Mouse (Mus musculus): ENCODE results near the gene Galm. TPM values are rescaled to one million over a fixed set of nuclear protein-coding genes. Genes with fewer than 3 reads are reported as not detected.
"Not testable (repeated sequence)": the region's sequence is repeated elsewhere in the genome, so short reads cannot be mapped to it uniquely, and the experiment has no call there.

The Galm gene
- total and polyA plus RNA-seq, 2 experiments from 2014 or later, result 9.6 to 19.7 TPM

- Histone ChIP-seq H3K4me3 (ENCODE audit: low read depth, low read length) (no peak overlapping the region), H3K27ac (ENCODE audit: low read depth) (no peak overlapping the region), H3K9ac (replicated peaks; ENCODE audit: low read depth, low read length) (no peak overlapping the region), H3K4me1 (ENCODE audit: control insufficient read depth, insufficient read depth) (no peaks in the 10 kb centered on the region), H3K9me3 (replicated peaks; ENCODE audit: control insufficient read depth, low read length) (no peaks in the 10 kb centered on the region), H3K4me2 (ENCODE audit: low read depth, low read length) (no peak overlapping the region), H3K27me3 (ENCODE audit: control insufficient read depth, insufficient read depth, low read length) (no peaks in the 10 kb centered on the region), H3K36me3 (replicated peaks; ENCODE audit: control insufficient read depth, insufficient read depth, low read length) (no peaks in the 10 kb centered on the region)
- TF ChIP-seq CTCF (IDR thresholded peaks at IDR 0.05; ENCODE audit: low read depth), result no peak
- TF ChIP-seq EP300 (IDR thresholded peaks at IDR 0.05; ENCODE audit: low read depth), result no peak
- no peak for DNase-seq (ENCODE audit: low spot score)
- 76% methylated on average over 4 of the region's 4 CpGs for WGBS
- no peak for ATAC-seq (ENCODE audit: insufficient read depth, low read depth)
These were observed 48.1 kb downstream of the Galm start for GRCm38 (mm10) chr17:80175386-80175739.

DNA sequence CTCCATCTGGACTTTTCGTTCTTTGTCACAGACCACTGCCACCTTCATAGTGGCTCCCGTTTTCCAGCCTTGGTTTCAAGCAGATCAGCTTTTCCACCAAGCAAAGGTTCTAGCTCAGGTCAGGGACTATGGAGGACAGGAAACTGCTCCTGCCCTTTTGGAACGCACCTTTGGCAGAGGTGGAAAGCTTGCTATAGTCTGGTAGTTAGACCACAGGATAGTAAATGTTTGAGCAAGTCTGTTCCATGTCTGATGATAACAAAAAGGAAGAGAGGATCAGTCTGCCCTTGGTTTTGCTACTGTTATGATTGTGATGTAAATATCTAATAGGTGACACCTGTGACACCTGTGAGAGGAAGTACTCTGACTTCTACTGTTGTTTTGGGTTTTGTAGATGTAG is 48.7 kb downstream of the Galm start:
- no peak overlapping the region for H3K4me2 ChIP-seq (ENCODE audit: low read depth, low read length)
- no peaks in the 10 kb centered on the region for H3K9me3 ChIP-seq (replicated peaks; ENCODE audit: control insufficient read depth, low read length)
- H3K27me3 ChIP-seq (ENCODE audit: control insufficient read depth, insufficient read depth, low read length), result no peaks in the 10 kb centered on the region
- DNase-seq (ENCODE audit: low spot score), result no peak
- no peaks in the 10 kb centered on the region for H3K4me1 ChIP-seq (ENCODE audit: control insufficient read depth, insufficient read depth)
- WGBS, result 88% methylated on average over 3 of the region's 3 CpGs
- H3K4me3 ChIP-seq (ENCODE audit: low read depth, low read length), result no peak overlapping the region
- ATAC-seq (ENCODE audit: insufficient read depth, low read depth), result no peak
- no peak for TF ChIP-seq CTCF (IDR thresholded peaks at IDR 0.05; ENCODE audit: low read depth)
- TF ChIP-seq EP300 (IDR thresholded peaks at IDR 0.05; ENCODE audit: low read depth), result no peak
- no peak overlapping the region for H3K9ac ChIP-seq (replicated peaks; ENCODE audit: low read depth, low read length)
- H3K36me3 ChIP-seq (replicated peaks; ENCODE audit: control insufficient read depth, insufficient read depth, low read length), result no peaks in the 10 kb centered on the region
- H3K27ac ChIP-seq (ENCODE audit: low read depth), result no peak overlapping the region

DNA sequence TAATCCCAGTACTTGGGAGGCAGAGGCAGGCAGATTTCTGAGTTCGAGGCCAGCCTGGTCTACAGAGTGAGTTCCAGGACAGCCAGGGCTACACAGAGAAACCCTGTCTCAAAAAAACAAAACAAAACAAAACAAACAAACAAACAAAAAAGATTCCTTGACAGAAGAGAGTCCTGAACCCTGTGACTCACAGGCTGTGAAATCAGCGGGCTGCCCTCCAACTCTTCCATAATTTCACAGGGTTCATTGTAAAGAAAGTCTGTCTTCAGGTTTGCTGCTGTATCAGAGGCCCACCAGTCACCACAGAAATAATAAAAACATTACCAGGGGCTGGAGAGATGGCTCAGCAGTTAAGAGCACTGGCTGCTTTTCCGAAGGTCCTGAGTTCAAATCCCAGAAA is 51.6 kb downstream of the Galm start:
- H3K9me3 ChIP-seq (replicated peaks; ENCODE audit: control insufficient read depth, low read length); H3K27me3 ChIP-seq (ENCODE audit: control insufficient read depth, insufficient read depth, low read length); H3K36me3 ChIP-seq (replicated peaks; ENCODE audit: control insufficient read depth, insufficient read depth, low read length); DNase-seq (ENCODE audit: low spot score); H3K9ac ChIP-seq (replicated peaks; ENCODE audit: low read depth, low read length); ATAC-seq (ENCODE audit: insufficient read depth, low read depth); H3K4me2 ChIP-seq (ENCODE audit: low read depth, low read length); H3K4me1 ChIP-seq (ENCODE audit: control insufficient read depth, insufficient read depth); H3K27ac ChIP-seq (ENCODE audit: low read depth); H3K4me3 ChIP-seq (ENCODE audit: low read depth, low read length): not testable (repeated sequence)
- 93% methylated on average over 3 of the region's 3 CpGs for WGBS

- H3K4me3 ChIP-seq (ENCODE audit: low read depth, low read length), result no peak overlapping the region
- no peaks in the 10 kb centered on the region for H3K9me3 ChIP-seq (replicated peaks; ENCODE audit: control insufficient read depth, low read length)
- WGBS, result 0% methylated on average over 6 of the region's 6 CpGs
- H3K9ac ChIP-seq (replicated peaks; ENCODE audit: low read depth, low read length), result no peak overlapping the region
- no peak overlapping the region for H3K4me2 ChIP-seq (ENCODE audit: low read depth, low read length)
- no peaks in the 10 kb centered on the region for H3K4me1 ChIP-seq (ENCODE audit: control insufficient read depth, insufficient read depth)
- ATAC-seq (ENCODE audit: insufficient read depth, low read depth) (peak; percentile 83), DNase-seq (ENCODE audit: low spot score) (peak; percentile 89)
- H3K36me3 ChIP-seq (replicated peaks; ENCODE audit: control insufficient read depth, insufficient read depth, low read length), result no peaks in the 10 kb centered on the region
- no peak for TF ChIP-seq EP300 (IDR thresholded peaks at IDR 0.05; ENCODE audit: low read depth)
- peak; percentile 98 for TF ChIP-seq CTCF (IDR thresholded peaks at IDR 0.05; ENCODE audit: low read depth)
- no peaks in the 10 kb centered on the region for H3K27me3 ChIP-seq (ENCODE audit: control insufficient read depth, insufficient read depth, low read length)
- H3K27ac ChIP-seq (ENCODE audit: low read depth), result no peak overlapping the region
These were observed 52.7 kb downstream of the Galm start for GRCm38 (mm10) chr17:80179959-80180358.

GRCm38 (mm10) chr17:80180468-80180867 is 53.2 kb downstream of the Galm start:
- H3K27ac ChIP-seq (ENCODE audit: low read depth), result no peak overlapping the region
- no peak overlapping the region for H3K4me2 ChIP-seq (ENCODE audit: low read depth, low read length)
- no peaks in the 10 kb centered on the region for H3K9me3 ChIP-seq (replicated peaks; ENCODE audit: control insufficient read depth, low read length)
- DNase-seq (ENCODE audit: low spot score) (no peak), ATAC-seq (ENCODE audit: insufficient read depth, low read depth) (no peak)
- H3K9ac ChIP-seq (replicated peaks; ENCODE audit: low read depth, low read length), result no peak overlapping the region
- H3K36me3 ChIP-seq (replicated peaks; ENCODE audit: control insufficient read depth, insufficient read depth, low read length), result no peaks in the 10 kb centered on the region
- no peaks in the 10 kb centered on the region for H3K4me1 ChIP-seq (ENCODE audit: control insufficient read depth, insufficient read depth)
- H3K4me3 ChIP-seq (ENCODE audit: low read depth, low read length), result no peak overlapping the region
- H3K27me3 ChIP-seq (ENCODE audit: control insufficient read depth, insufficient read depth, low read length), result no peaks in the 10 kb centered on the region
- TF ChIP-seq EP300 (IDR thresholded peaks at IDR 0.05; ENCODE audit: low read depth) (no peak), CTCF (IDR thresholded peaks at IDR 0.05; ENCODE audit: low read depth) (no peak)

- WGBS, result 86% methylated on average over 10 of the region's 10 CpGs
- no peaks in the 10 kb centered on the region for H3K4me1 ChIP-seq (ENCODE audit: control insufficient read depth, insufficient read depth)
- TF ChIP-seq CTCF (IDR thresholded peaks at IDR 0.05; ENCODE audit: low read depth) (no peak), EP300 (IDR thresholded peaks at IDR 0.05; ENCODE audit: low read depth) (no peak)
These were observed 56.3 kb downstream of the Galm start for GRCm38 (mm10) chr17:80183615-80184014.

More at GRCm38 (mm10) chr17:80183615-80184014, 56.3 kb downstream of the Galm start:
- Histone ChIP-seq H3K27me3 (ENCODE audit: control insufficient read depth, insufficient read depth, low read length) (no peaks in the 10 kb centered on the region), H3K4me2 (ENCODE audit: low read depth, low read length) (no peak overlapping the region), H3K9me3 (replicated peaks; ENCODE audit: control insufficient read depth, low read length) (no peaks in the 10 kb centered on the region), H3K9ac (replicated peaks; ENCODE audit: low read depth, low read length) (no peak overlapping the region), H3K27ac (ENCODE audit: low read depth) (no peak overlapping the region), H3K36me3 (replicated peaks; ENCODE audit: control insufficient read depth, insufficient read depth, low read length) (no peaks in the 10 kb centered on the region), H3K4me3 (ENCODE audit: low read depth, low read length) (no peak overlapping the region)
- DNase-seq (ENCODE audit: low spot score) (no peak), ATAC-seq (ENCODE audit: insufficient read depth, low read depth) (no peak)

All from heart, postnatal 0 days (tissue).